Mouse (Mus musculus) testis, adult 2 months (tissue): Measurements from ENCODE around the gene Med12l. TPM values are rescaled to one million over a fixed set of nuclear protein-coding genes. Genes with fewer than 3 reads are reported as not detected.

Experiments
- H3K27ac ChIP-seq: fragments of 200-500 bp; 2 replicates; pipeline ENCODE4 v1.5.1; 2012; ENCODE audit warnings: low read depth, low read length; ENCODE audit not compliant: control insufficient read depth, insufficient read depth
- H3K27me3 ChIP-seq: fragments of 200-500 bp; 2 replicates; pipeline ENCODE4 v1.6.1; 2012; ENCODE audit warnings: mild to moderate bottlenecking, low read length, moderate library complexity; ENCODE audit not compliant: control insufficient read depth, insufficient read depth
- H3K36me3 ChIP-seq: fragments of 200-500 bp; 2 replicates; pipeline ENCODE4 v1.6.1; 2012; ENCODE audit warnings: mild to moderate bottlenecking, low read length; ENCODE audit not compliant: control insufficient read depth, insufficient read depth
- H3K4me1 ChIP-seq: fragments of 200-500 bp; 2 replicates; pipeline ENCODE4 v1.6.1; 2012; ENCODE audit warnings: low read length; ENCODE audit not compliant: control insufficient read depth, insufficient read depth
- H3K4me3 ChIP-seq: fragments of 200-500 bp; 2 replicates; pipeline ENCODE4 v1.5.1; 2012; ENCODE audit warnings: low read depth, mild to moderate bottlenecking, low read length, moderate library complexity, mixed read lengths; ENCODE audit not compliant: control insufficient read depth
- CTCF ChIP-seq: fragments of 200-500 bp; IDR thresholded peaks from 2 replicates; pipeline ENCODE4 v1.5.1; 2012; ENCODE audit warnings: low read depth, mild to moderate bottlenecking, inconsistent platforms, low read length, moderate library complexity; ENCODE audit not compliant: control insufficient read depth, insufficient read depth, insufficient replicate concordance
- POLR2A ChIP-seq: fragments of 200-500 bp; IDR thresholded peaks from 2 replicates; pipeline ENCODE4 v1.6.1; 2012; ENCODE audit warnings: low read depth, mild to moderate bottlenecking, inconsistent platforms, low read length, moderate library complexity; ENCODE audit not compliant: control insufficient read depth
- polyA plus RNA-seq: library from polyadenylated mRNA; depleted of rRNA; stranded (reverse); fragments of >200 nt; gene quantifications from 2 replicates; pipeline ENCODE4 v1.2.3, GENCODE M21; 2012

The Med12l gene
- polyA plus RNA-seq, 1 experiment, result 4.6 TPM

- Histone ChIP-seq H3K4me1 (no peaks in the 10 kb centered on the region), H3K4me3 (no peak overlapping the region), H3K36me3 (no peaks in the 10 kb centered on the region), H3K27me3 (no peaks in the 10 kb centered on the region), H3K27ac (no peak overlapping the region)
- TF ChIP-seq POLR2A (no peak), CTCF (no peak)
Observed at GRCm38 (mm10) chr3:59277502-59278253, 272.1 kb downstream of the Med12l start.

GRCm38 (mm10) chr3:59278254-59278533 is 272.6 kb downstream of the Med12l start:
- Histone ChIP-seq H3K27me3 (no peaks in the 10 kb centered on the region), H3K27ac (no peak overlapping the region), H3K36me3 (no peaks in the 10 kb centered on the region), H3K4me1 (no peaks in the 10 kb centered on the region), H3K4me3 (no peak overlapping the region)
- TF ChIP-seq CTCF, result no peak

GRCm38 (mm10) chr3:59278620-59279019 is 273.0 kb downstream of the Med12l start:
- H3K27me3 ChIP-seq, result no peaks in the 10 kb centered on the region
- no peak overlapping the region for H3K27ac ChIP-seq
- H3K4me1 ChIP-seq, result no peaks in the 10 kb centered on the region
- H3K36me3 ChIP-seq, result no peaks in the 10 kb centered on the region
- no peak overlapping the region for H3K4me3 ChIP-seq
- TF ChIP-seq POLR2A, result no peak
- no peak for TF ChIP-seq CTCF

- Histone ChIP-seq H3K27me3 (no peaks in the 10 kb centered on the region), H3K4me1 (no peaks in the 10 kb centered on the region), H3K4me3 (no peak overlapping the region), H3K36me3 (no peaks in the 10 kb centered on the region), H3K27ac (no peak overlapping the region)
- TF ChIP-seq CTCF (no peak), POLR2A (no peak)
Observed at GRCm38 (mm10) chr3:59290551-59290950, 284.9 kb downstream of the Med12l start.

GRCm38 (mm10) chr3:59293437-59294199 is 288.0 kb downstream of the Med12l start:
- TF ChIP-seq CTCF, result no peak
- no peak for TF ChIP-seq POLR2A
- no peaks in the 10 kb centered on the region for H3K4me1 ChIP-seq
- no peaks in the 10 kb centered on the region for H3K36me3 ChIP-seq
- H3K27me3 ChIP-seq, result no peaks in the 10 kb centered on the region
- no peak overlapping the region for H3K27ac ChIP-seq
- H3K4me3 ChIP-seq, result no peak overlapping the region

- Histone ChIP-seq H3K27ac (no peak overlapping the region), H3K4me1 (no peaks in the 10 kb centered on the region), H3K27me3 (no peaks in the 10 kb centered on the region), H3K4me3 (no peak overlapping the region), H3K36me3 (no peaks in the 10 kb centered on the region)
- no peak for TF ChIP-seq CTCF
- no peak for TF ChIP-seq POLR2A
Observed at GRCm38 (mm10) chr3:59295699-59296562, 290.3 kb downstream of the Med12l start.

- H3K27ac ChIP-seq, result no peak overlapping the region
- H3K4me3 ChIP-seq, result no peak overlapping the region
- TF ChIP-seq CTCF, result no peak
- TF ChIP-seq POLR2A, result no peak
Observed at GRCm38 (mm10) chr3:59296563-59297130, 291.0 kb downstream of the Med12l start.

More at GRCm38 (mm10) chr3:59296563-59297130, 291.0 kb downstream of the Med12l start:
- Histone ChIP-seq H3K27me3 (no peaks in the 10 kb centered on the region), H3K36me3 (no peaks in the 10 kb centered on the region), H3K4me1 (no peaks in the 10 kb centered on the region)
